12 mouse cellular contexts compared by ENCODE assay signal in genomic region chr15:80090155-80090554, GRCm38 (mm10). TPM values are rescaled to one million over a fixed set of nuclear protein-coding genes. Genes with fewer than 3 reads are reported as not detected.
DNase-seq lines count a peak whose midpoint lies in the region; ATAC-seq lines count a peak whose summit lies in the region.
"Had no signal": no experiment of that assay in that cellular context is flagged by ENCODE, and none has a peak within 500 bp of the region (broad histone marks: within the 10 kb centered on the region; RNA-seq: fewer than 3 reads in every experiment).

No protein-coding gene starts in this region.

- peak overlapping the region; percentile 91 for H3K4me2 ChIP-seq in kidney, embryonic 16.5 days (replicated peaks; ENCODE audit: low read depth, low read length)
- H3K4me2 ChIP-seq in liver, embryonic 15.5 days = peak overlapping the region; percentile 99

- H3K9ac ChIP-seq in kidney, embryonic 16.5 days (replicated peaks; ENCODE audit: low read length) = no peak overlapping the region
- no peak overlapping the region for H3K9ac ChIP-seq in liver, embryonic 15.5 days

- 0 out of 2 replicates have a peak, but pooled peaks cover 4% of the 10 kb centered on the region for H3K4me1 ChIP-seq in kidney, embryonic 16.5 days (ENCODE audit: insufficient read depth, low read length)
- peaks cover 77% of the 10 kb centered on the region for H3K4me1 ChIP-seq in liver, embryonic 15.5 days (replicated peaks)

- H3K27ac ChIP-seq in kidney, embryonic 16.5 days (ENCODE audit: low read length) = no peak overlapping the region
- peak overlapping the region; percentile 71 for H3K27ac ChIP-seq in liver, embryonic 15.5 days (replicated peaks)
- H3K27ac ChIP-seq: embryonic facial prominence, embryonic 13.5 days had no signal

- 75% methylated on average over 11 of the region's 11 CpGs for WGBS in kidney, embryonic 16.5 days
- 63% methylated on average over 11 of the region's 11 CpGs for WGBS in liver, embryonic 15.5 days (ENCODE audit: insufficient replicate concordance)

- ATAC-seq in kidney, embryonic 16.5 days (ENCODE audit: low FRiP score, low TSS enrichment) = no peak
- ATAC-seq in liver, embryonic 15.5 days (ENCODE audit: insufficient read depth) = no peak

- H3K9me3 ChIP-seq in kidney, embryonic 16.5 days (ENCODE audit: low read length) = no peaks in the 10 kb centered on the region; the same call in 1 of the 2 replicates
- H3K9me3 ChIP-seq in liver, embryonic 15.5 days (replicated peaks) = no peaks in the 10 kb centered on the region
- H3K9me3 ChIP-seq: embryonic facial prominence, embryonic 13.5 days had no signal

- peaks cover 47% of the 10 kb centered on the region for H3K27me3 ChIP-seq in kidney, embryonic 16.5 days (ENCODE audit: insufficient read depth, low read length)
- peaks cover 18% of the 10 kb centered on the region for H3K27me3 ChIP-seq in liver, embryonic 15.5 days

- H3K4me3 ChIP-seq in kidney, embryonic 16.5 days (ENCODE audit: low read length) = no peak overlapping the region
- peak overlapping the region; percentile 77; the same call in 1 of the 2 replicates for H3K4me3 ChIP-seq in liver, embryonic 15.5 days (replicated peaks)

- DNase-seq in cerebellum, adult 9-11 months = peak; percentile 47
- no peak for DNase-seq in cerebellum, adult 18-20 months
- no peak for DNase-seq in kidney, postnatal 10 days
- peak; percentile 63 for DNase-seq in R1 (ENCODE audit: low read depth, low spot score)
- no peak for DNase-seq in lung, postnatal 14 days
- no peak for DNase-seq in natural killer cell, adult 2 months (ENCODE audit: low spot score in 2 of 2)
- DNase-seq: adrenal gland, adult 8-10 months; kidney, adult 9 months; lung, adult 18-20 months had no signal

- H3K36me3 ChIP-seq in kidney, embryonic 16.5 days (ENCODE audit: insufficient read depth, low read length) = no peaks in the 10 kb centered on the region
- H3K36me3 ChIP-seq in liver, embryonic 15.5 days (replicated peaks) = no peaks in the 10 kb centered on the region
- H3K36me3 ChIP-seq: embryonic facial prominence, embryonic 13.5 days had no signal

RNA-seq across cellular contexts. Expression of gene Syngr1, which starts 1.0 kb away (rescaled TPM):
- polyA plus RNA-seq in kidney, embryonic 16.5 days (2015; fragmentation: Nextera tagmentation; extraction: Ambion mirVana) = 14.3 and 16.0 TPM in 2 replicates
- 12.7 and 13.0 TPM in 2 replicates for polyA plus RNA-seq in liver, embryonic 15.5 days (2015; fragmentation: Nextera tagmentation; extraction: Ambion mirVana)

RNA-seq across cellular contexts. Expression of gene Rpl3, which starts 1.5 kb away (rescaled TPM):
- 981 and 1,131 TPM in 2 replicates for polyA plus RNA-seq in kidney, embryonic 16.5 days (2015; fragmentation: Nextera tagmentation; extraction: Ambion mirVana)
- polyA plus RNA-seq in liver, embryonic 15.5 days (2015; fragmentation: Nextera tagmentation; extraction: Ambion mirVana) = 539 and 552 TPM in 2 replicates

RNA-seq across cellular contexts. Expression of gene Tab1, which starts 42.8 kb away (rescaled TPM):
- 44.1 and 44.7 TPM in 2 replicates for polyA plus RNA-seq in kidney, embryonic 16.5 days (2015; fragmentation: Nextera tagmentation; extraction: Ambion mirVana)
- polyA plus RNA-seq in liver, embryonic 15.5 days (2015; fragmentation: Nextera tagmentation; extraction: Ambion mirVana) = 11.0 and 12.7 TPM in 2 replicates

Comparison
In these comparisons a context has a peak if more than half of its experiments do, and no peak if none do; other contexts are left out.
1. DNase-seq: peak in cerebellum, adult 9-11 months (single experiment) and R1 (single experiment); none in cerebellum, adult 18-20 months (0 of 2), kidney, postnatal 10 days (single experiment), lung, postnatal 14 days (single experiment) and natural killer cell, adult 2 months (0 of 2).